Mouse (Mus musculus) erythroblast, embryonic 14.5 days (primary cell): ENCODE results near the gene Zfhx3.

ENCODE experiments used
- GATA1 ChIP-seq: IDR thresholded peaks from 2 replicates; pipeline ENCODE4 v1.6.1; 2012; ENCODE audit warnings: low read length, inconsistent platforms, mixed read lengths
- TAL1 ChIP-seq: IDR thresholded peaks from 3 replicates; pipeline ENCODE4 v1.6.1; 2012; ENCODE audit warnings: low read length, inconsistent platforms, mixed read lengths

- TF ChIP-seq GATA1: no peak
- TF ChIP-seq TAL1: no peak
Observed at GRCm38 (mm10) chr8:108281981-108282380, 339.5 kb downstream of the Zfhx3 start.
